ENCODE assay signal across 21 mouse cellular contexts in genomic region chr2:32658873-32659272, GRCm38 (mm10). TPM values are rescaled to one million over a fixed set of nuclear protein-coding genes. Genes with fewer than 3 reads are reported as not detected.
DNase-seq lines count a peak whose midpoint lies in the region; ATAC-seq and TF ChIP-seq lines count a peak whose summit lies in the region.
"Had no signal": no experiment of that assay in that cellular context is flagged by ENCODE, and none has a peak within 500 bp of the region (broad histone marks: within the 10 kb centered on the region; RNA-seq: fewer than 3 reads in every experiment).

No protein-coding gene starts in this region.

- H3K4me2 ChIP-seq in liver, embryonic 13.5 days: peak overlapping the region; percentile 25; the same call in 1 of the 2 replicates
- H3K4me2 ChIP-seq in hindbrain, embryonic 13.5 days: no peak overlapping the region
- H3K4me2 ChIP-seq: embryonic facial prominence, embryonic 13.5 days; hindbrain, embryonic 12.5 days; lung, embryonic 14.5 days; midbrain, embryonic 11.5 days had no signal

- H3K9ac ChIP-seq in liver, embryonic 13.5 days: peak overlapping the region; percentile 24; the same call in 1 of the 2 replicates
- no peak overlapping the region for H3K9ac ChIP-seq in hindbrain, embryonic 13.5 days
- H3K9ac ChIP-seq: embryonic facial prominence, embryonic 13.5 days; hindbrain, embryonic 12.5 days; lung, embryonic 14.5 days had no signal

- no peak for TF ChIP-seq CTCF in kidney, adult 2 months (conservative IDR thresholded peaks at IDR 0.05; ENCODE audit: insufficient read depth, insufficient read length, low read depth, low read length)

- H3K4me3 ChIP-seq in kidney, adult 2 months (ENCODE audit: insufficient read depth, low read depth, low read length): no peak overlapping the region
- H3K4me3 ChIP-seq in embryonic facial prominence, embryonic 10.5 days: no peak overlapping the region
- H3K4me3 ChIP-seq in liver, embryonic 13.5 days (replicated peaks): no peak overlapping the region
- H3K4me3 ChIP-seq in hindbrain, embryonic 13.5 days: no peak overlapping the region
- H3K4me3 ChIP-seq: embryonic facial prominence, embryonic 13.5 days; hindbrain, embryonic 12.5 days; left cerebral cortex, adult 2 months had no signal

- no peak for DNase-seq in kidney, adult 2 months
- no peak for DNase-seq in kidney, adult 8-10 months
- DNase-seq in embryonic facial prominence, embryonic 10.5 days (ENCODE audit: low spot score): no peak
- no peak for DNase-seq in liver, embryonic 13.5 days
- DNase-seq in adrenal gland, adult 18-20 months (ENCODE audit: low spot score in 2 of 2): no peak
- DNase-seq in right cerebral cortex, postnatal 14 days: no peak
- DNase-seq: adrenal gland, postnatal 25 days; cerebellum, adult 18-20 months; kidney, adult 9 months; kidney, postnatal 36 days; lung, embryonic 14.5 days; lung, postnatal 4 days; spleen, adult 18-20 months; thymus, postnatal 4 days had no signal

- TF ChIP-seq POLR2A in kidney, adult 2 months (IDR thresholded peaks at IDR 0.05; ENCODE audit: low read depth, low read length): no peak

- 79% methylated on average over 2 of the region's 2 CpGs for WGBS in kidney, adult 2 months
- WGBS in embryonic facial prominence, embryonic 10.5 days: 91% methylated on average over 2 of the region's 2 CpGs
- WGBS in liver, embryonic 13.5 days (ENCODE audit: insufficient replicate concordance): 16% methylated on average over 2 of the region's 2 CpGs
- WGBS in hindbrain, embryonic 13.5 days: 88% methylated on average over 2 of the region's 2 CpGs

- no peaks in the 10 kb centered on the region for H3K9me3 ChIP-seq in embryonic facial prominence, embryonic 10.5 days
- H3K9me3 ChIP-seq in liver, embryonic 13.5 days (replicated peaks): no peaks in the 10 kb centered on the region
- no peaks in the 10 kb centered on the region for H3K9me3 ChIP-seq in hindbrain, embryonic 13.5 days
- H3K9me3 ChIP-seq: embryonic facial prominence, embryonic 13.5 days; hindbrain, embryonic 12.5 days had no signal

- peak; percentile 65 for ATAC-seq in liver, embryonic 13.5 days (ENCODE audit: low read depth)
- ATAC-seq in hindbrain, embryonic 13.5 days (ENCODE audit: low FRiP score): no peak
- ATAC-seq: forebrain, embryonic 16.5 days; inflammation-experienced regulatory T-cells, adult 6 months had no signal

- H3K36me3 ChIP-seq in kidney, adult 2 months (ENCODE audit: control insufficient read depth, insufficient read depth, low read length): no peaks in the 10 kb centered on the region
- H3K36me3 ChIP-seq in embryonic facial prominence, embryonic 10.5 days (replicated peaks): no peaks in the 10 kb centered on the region
- no peaks in the 10 kb centered on the region; the same call in 1 of the 2 replicates for H3K36me3 ChIP-seq in liver, embryonic 13.5 days
- H3K36me3 ChIP-seq in hindbrain, embryonic 13.5 days: no peaks in the 10 kb centered on the region
- H3K36me3 ChIP-seq: hindbrain, embryonic 12.5 days had no signal

- H3K27me3 ChIP-seq in kidney, adult 2 months (replicated peaks; ENCODE audit: control insufficient read depth, insufficient read depth, low read length): no peaks in the 10 kb centered on the region
- H3K27me3 ChIP-seq in embryonic facial prominence, embryonic 10.5 days (replicated peaks; ENCODE audit: low read depth, poor library complexity, severe bottlenecking): no peaks in the 10 kb centered on the region
- H3K27me3 ChIP-seq in liver, embryonic 13.5 days: no peaks in the 10 kb centered on the region
- H3K27me3 ChIP-seq in hindbrain, embryonic 13.5 days: no peaks in the 10 kb centered on the region
- H3K27me3 ChIP-seq: embryonic facial prominence, embryonic 13.5 days; hindbrain, embryonic 12.5 days had no signal

- peak overlapping the region; percentile 53 for H3K27ac ChIP-seq in kidney, adult 2 months (ENCODE audit: insufficient read depth, low read depth, low read length)
- H3K27ac ChIP-seq in embryonic facial prominence, embryonic 10.5 days (replicated peaks): peak overlapping the region; percentile 1; the same call in 1 of the 2 replicates
- peak overlapping the region; percentile 81 for H3K27ac ChIP-seq in liver, embryonic 13.5 days
- no peak overlapping the region for H3K27ac ChIP-seq in hindbrain, embryonic 13.5 days
- H3K27ac ChIP-seq: hindbrain, embryonic 12.5 days; left cerebral cortex, adult 2 months had no signal

- peaks cover 15% of the 10 kb centered on the region; the same call in 1 of the 2 replicates for H3K4me1 ChIP-seq in kidney, adult 2 months (ENCODE audit: control insufficient read depth, insufficient read depth, low read length)
- peaks cover 42% of the 10 kb centered on the region for H3K4me1 ChIP-seq in embryonic facial prominence, embryonic 10.5 days
- peaks cover 77% of the 10 kb centered on the region for H3K4me1 ChIP-seq in liver, embryonic 13.5 days (replicated peaks)
- 0 out of 2 replicates have a peak, but pooled peaks cover 13% of the 10 kb centered on the region for H3K4me1 ChIP-seq in hindbrain, embryonic 13.5 days (replicated peaks)

RNA-seq across cellular contexts. Expression of gene Eng, which starts 12.5 kb away (rescaled TPM):
- polyA plus RNA-seq in kidney, adult 2 months (2012; rRNA removed): 228 and 289 TPM in 2 replicates
- 23.7 and 25.5 TPM in 2 replicates for polyA plus RNA-seq in embryonic facial prominence, embryonic 10.5 days (2016; fragmentation: Nextera tagmentation; extraction: Ambion mirVana)
- 20.6 and 23.4 TPM in 2 replicates for polyA plus RNA-seq in liver, embryonic 13.5 days (2015; fragmentation: Nextera tagmentation; extraction: Ambion mirVana)
- total RNA-seq in adrenal gland, adult 18-20 months (2021): 10 to 100 TPM; 77.1 to 81.3 TPM
- polyA plus RNA-seq in hindbrain, embryonic 13.5 days (2015; fragmentation: Nextera tagmentation; extraction: Ambion mirVana): 29.0 and 29.2 TPM in 2 replicates
- polyA plus RNA-seq: inflammation-experienced regulatory T-cells, adult 6 months had no signal

RNA-seq across cellular contexts. Expression of gene Ak1, which starts 37.3 kb away (rescaled TPM):
- 31.6 and 47.4 TPM in 2 replicates for polyA plus RNA-seq in kidney, adult 2 months (2012; rRNA removed)
- polyA plus RNA-seq in embryonic facial prominence, embryonic 10.5 days (2016; fragmentation: Nextera tagmentation; extraction: Ambion mirVana): 20.5 and 24.7 TPM in 2 replicates
- 2.2 and 2.3 TPM in 2 replicates for polyA plus RNA-seq in liver, embryonic 13.5 days (2015; fragmentation: Nextera tagmentation; extraction: Ambion mirVana)
- total RNA-seq in adrenal gland, adult 18-20 months (2021): 10 to 100 TPM; 31.2 to 48.5 TPM
- polyA plus RNA-seq in hindbrain, embryonic 13.5 days (2015; fragmentation: Nextera tagmentation; extraction: Ambion mirVana): 68.9 and 71.5 TPM in 2 replicates

RNA-seq across cellular contexts. Expression of gene Fpgs, which starts 45.1 kb away (rescaled TPM):
- 147 and 174 TPM in 2 replicates for polyA plus RNA-seq in kidney, adult 2 months (2012; rRNA removed)
- 33.5 and 35.5 TPM in 2 replicates for polyA plus RNA-seq in embryonic facial prominence, embryonic 10.5 days (2016; fragmentation: Nextera tagmentation; extraction: Ambion mirVana)
- 31.1 and 32.9 TPM in 2 replicates for polyA plus RNA-seq in liver, embryonic 13.5 days (2015; fragmentation: Nextera tagmentation; extraction: Ambion mirVana)
- total RNA-seq in adrenal gland, adult 18-20 months (2021): 10 to 100 TPM in 1 of 2 experiments, 1 to 10 TPM in 1; 8.2 to 10.3 TPM
- 14.5 and 16.4 TPM in 2 replicates for polyA plus RNA-seq in hindbrain, embryonic 13.5 days (2015; fragmentation: Nextera tagmentation; extraction: Ambion mirVana)

RNA-seq across cellular contexts. Expression of gene Cdk9, which starts 54.0 kb away (rescaled TPM):
- polyA plus RNA-seq in kidney, adult 2 months (2012; rRNA removed): 88.3 and 89.2 TPM in 2 replicates
- polyA plus RNA-seq in embryonic facial prominence, embryonic 10.5 days (2016; fragmentation: Nextera tagmentation; extraction: Ambion mirVana): 130 and 135 TPM in 2 replicates
- 60.4 TPM in 2 replicates for polyA plus RNA-seq in liver, embryonic 13.5 days (2015; fragmentation: Nextera tagmentation; extraction: Ambion mirVana)
- 10 to 100 TPM; 73.2 to 87.4 TPM for total RNA-seq in adrenal gland, adult 18-20 months (2021)
- polyA plus RNA-seq in hindbrain, embryonic 13.5 days (2015; fragmentation: Nextera tagmentation; extraction: Ambion mirVana): 74.9 and 81.9 TPM in 2 replicates

RNA-seq across cellular contexts. Expression of gene St6galnac6, which starts 59.4 kb away (rescaled TPM):
- polyA plus RNA-seq in kidney, adult 2 months (2012; rRNA removed): 21.1 and 23.6 TPM in 2 replicates
- 17.1 and 17.3 TPM in 2 replicates for polyA plus RNA-seq in embryonic facial prominence, embryonic 10.5 days (2016; fragmentation: Nextera tagmentation; extraction: Ambion mirVana)
- polyA plus RNA-seq in liver, embryonic 13.5 days (2015; fragmentation: Nextera tagmentation; extraction: Ambion mirVana): 10.0 and 12.8 TPM in 2 replicates
- total RNA-seq in adrenal gland, adult 18-20 months (2021): 10 to 100 TPM; 52.4 to 67.9 TPM
- polyA plus RNA-seq in hindbrain, embryonic 13.5 days (2015; fragmentation: Nextera tagmentation; extraction: Ambion mirVana): 13.1 and 13.5 TPM in 2 replicates
